ENCODE assay signal across 9 mouse cellular contexts in the genomic region with DNA sequence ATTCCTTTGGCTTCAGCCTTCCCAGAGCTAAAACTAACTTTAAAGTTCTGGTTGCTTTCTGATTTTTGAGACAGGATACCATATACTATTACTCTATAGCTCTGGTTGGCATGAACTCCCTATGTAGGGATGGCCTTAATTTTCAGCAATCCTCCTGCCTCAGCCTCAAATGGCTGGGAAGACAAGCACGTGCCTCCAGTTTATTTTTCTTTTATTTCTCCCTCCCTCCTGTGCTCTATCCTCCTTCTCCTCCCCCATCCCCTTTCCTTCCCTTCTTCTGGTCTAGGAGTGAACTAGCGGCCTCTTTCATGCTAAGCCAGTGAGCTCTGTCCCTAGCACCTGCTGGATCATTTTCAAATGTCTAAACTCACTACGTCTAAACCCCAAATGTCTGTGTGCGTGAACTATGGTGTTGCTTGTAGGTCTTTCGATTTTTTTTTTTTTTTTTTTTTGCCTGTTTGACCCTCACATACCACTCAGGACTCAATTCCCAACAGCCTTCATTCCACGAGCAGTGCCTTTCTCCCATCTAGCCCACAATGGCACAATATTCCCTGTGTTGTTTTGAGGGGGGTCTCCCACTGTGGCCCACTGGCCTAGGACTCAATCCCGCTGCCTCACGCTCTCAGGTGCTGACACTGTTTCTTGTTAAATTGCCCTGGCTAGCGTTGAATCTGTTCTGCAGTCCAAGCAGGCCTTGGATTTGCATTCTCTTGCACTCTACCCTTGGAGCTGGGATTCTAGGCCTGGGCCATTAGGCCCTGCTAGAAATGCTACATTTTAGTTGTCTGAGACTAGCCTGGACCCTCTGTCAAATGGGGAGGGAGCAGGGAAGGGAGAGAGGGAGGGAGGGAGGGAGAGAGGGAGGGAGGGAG. TPM values are rescaled to one million over a fixed set of nuclear protein-coding genes. Genes with fewer than 3 reads are reported as not detected.
A peak's percentile ranks its signal among the peaks of the same experiment; 100 is the strongest.
DNase-seq lines count a peak whose midpoint lies in the region; ATAC-seq and TF ChIP-seq lines count a peak whose summit lies in the region.
"Had no signal": no experiment of that assay in that cellular context is flagged by ENCODE, and none has a peak within 500 bp of the region (broad histone marks: within the 10 kb centered on the region; RNA-seq: fewer than 3 reads in every experiment).

No protein-coding gene starts in this region.

- no peaks in the 10 kb centered on the region for H3K36me3 ChIP-seq in kidney, adult 2 months (ENCODE audit: control insufficient read depth, insufficient read depth, low read length)
- no peaks in the 10 kb centered on the region for H3K36me3 ChIP-seq in hindbrain, embryonic 12.5 days
- H3K36me3 ChIP-seq in midbrain, embryonic 14.5 days (ENCODE audit: control insufficient read depth, insufficient read depth, low read length): no peaks in the 10 kb centered on the region

- no peaks in the 10 kb centered on the region for H3K27me3 ChIP-seq in kidney, adult 2 months (replicated peaks; ENCODE audit: control insufficient read depth, insufficient read depth, low read length)
- H3K27me3 ChIP-seq in hindbrain, embryonic 12.5 days: no peaks in the 10 kb centered on the region; the same call in 1 of the 2 replicates
- no peaks in the 10 kb centered on the region for H3K27me3 ChIP-seq in midbrain, embryonic 14.5 days (ENCODE audit: control insufficient read depth, insufficient read depth, low read length)

- WGBS in kidney, adult 2 months: 72% methylated on average over 9 of the region's 9 CpGs
- 50% methylated on average over 9 of the region's 9 CpGs for WGBS in hindbrain, embryonic 12.5 days
- 42% methylated on average over 9 of the region's 9 CpGs for WGBS in midbrain, embryonic 14.5 days

- TF ChIP-seq CTCF in kidney, adult 2 months (conservative IDR thresholded peaks at IDR 0.05; ENCODE audit: insufficient read depth, insufficient read length, low read depth, low read length): no peak
- TF ChIP-seq CTCF in bone marrow macrophage, adult 2 months (IDR thresholded peaks at IDR 0.05; ENCODE audit: low read depth, low read length): no peak

- no peaks in the 10 kb centered on the region for H3K9me3 ChIP-seq in hindbrain, embryonic 12.5 days (replicated peaks)
- no peaks in the 10 kb centered on the region for H3K9me3 ChIP-seq in midbrain, embryonic 14.5 days (ENCODE audit: control insufficient read depth, low read length)

- H3K4me2 ChIP-seq in hindbrain, embryonic 12.5 days (replicated peaks): peak overlapping the region; percentile 73
- H3K4me2 ChIP-seq in midbrain, embryonic 14.5 days (ENCODE audit: low read length): peak overlapping the region; percentile 94

- no peak overlapping the region for H3K27ac ChIP-seq in kidney, adult 2 months (ENCODE audit: insufficient read depth, low read depth, low read length)
- H3K27ac ChIP-seq in bone marrow macrophage, adult 2 months (ENCODE audit: insufficient read depth, low read depth, low read length): peak overlapping the region; percentile 8
- no peak overlapping the region for H3K27ac ChIP-seq in hindbrain, embryonic 12.5 days
- H3K27ac ChIP-seq in midbrain, embryonic 14.5 days (replicated peaks; ENCODE audit: low read depth, low read length): no peak overlapping the region

- ATAC-seq in hindbrain, embryonic 12.5 days (ENCODE audit: low FRiP score): no peak
- no peak for ATAC-seq in midbrain, embryonic 14.5 days (ENCODE audit: low FRiP score, low TSS enrichment)

- no peak for DNase-seq in kidney, adult 2 months
- no peak for DNase-seq in kidney, postnatal 36 days
- no peak for DNase-seq in midbrain, embryonic 14.5 days
- no peak for DNase-seq in retina, postnatal 1 day
- DNase-seq in left cerebral cortex, adult 18-20 months (ENCODE audit: low spot score in 2 of 2): no peak
- no peak for DNase-seq in layer of hippocampus, adult 11-12 months (ENCODE audit: low spot score)

- peak overlapping the region; percentile 72; the same call in 1 of the 2 replicates for H3K9ac ChIP-seq in hindbrain, embryonic 12.5 days
- peak overlapping the region; percentile 71; the same call in 1 of the 2 replicates for H3K9ac ChIP-seq in midbrain, embryonic 14.5 days (replicated peaks; ENCODE audit: low read length)

- H3K4me3 ChIP-seq in kidney, adult 2 months (ENCODE audit: insufficient read depth, low read depth, low read length): peak overlapping the region; percentile 74
- H3K4me3 ChIP-seq in bone marrow macrophage, adult 2 months (ENCODE audit: insufficient read depth, low read length): peak overlapping the region; percentile 67
- peak overlapping the region; percentile 65 for H3K4me3 ChIP-seq in hindbrain, embryonic 12.5 days
- peak overlapping the region; percentile 67 for H3K4me3 ChIP-seq in midbrain, embryonic 14.5 days (replicated peaks; ENCODE audit: low read depth, low read length)

- H3K4me1 ChIP-seq in kidney, adult 2 months (ENCODE audit: control insufficient read depth, insufficient read depth, low read length): peaks cover 25% of the 10 kb centered on the region
- peaks cover 18% of the 10 kb centered on the region for H3K4me1 ChIP-seq in bone marrow macrophage, adult 2 months (ENCODE audit: control insufficient read depth, insufficient read depth, low read length)
- H3K4me1 ChIP-seq in hindbrain, embryonic 12.5 days: peaks cover 37% of the 10 kb centered on the region
- peaks cover 29% of the 10 kb centered on the region for H3K4me1 ChIP-seq in midbrain, embryonic 14.5 days (ENCODE audit: control insufficient read depth, insufficient read depth, low read length)

- no peak for TF ChIP-seq POLR2A in kidney, adult 2 months (IDR thresholded peaks at IDR 0.05; ENCODE audit: low read depth, low read length)
- TF ChIP-seq POLR2A in bone marrow macrophage, adult 2 months (IDR thresholded peaks at IDR 0.05; ENCODE audit: borderline replicate concordance, low read depth, low read length): no peak

RNA-seq across cellular contexts. Expression of a gene that starts 5.0 kb away (rescaled TPM):
- polyA plus RNA-seq in kidney, adult 2 months (2012; rRNA removed): 14.8 and 15.6 TPM in 2 replicates
- 30.5 and 36.9 TPM in 2 replicates for polyA plus RNA-seq in bone marrow macrophage, adult 2 months (2012; ENCODE audit: insufficient read depth, insufficient read length, missing spikeins)
- polyA plus RNA-seq in hindbrain, embryonic 12.5 days (2016; fragmentation: Nextera tagmentation; extraction: Ambion mirVana): 15.8 and 16.6 TPM in 2 replicates
- 17.3 and 20.1 TPM in 2 replicates for polyA plus RNA-seq in midbrain, embryonic 14.5 days (2014; fragmentation: Nextera tagmentation; extraction: Ambion mirVana)
- total RNA-seq in left cerebral cortex, adult 18-20 months (2021): 10 to 100 TPM; 35.2 to 38.0 TPM

RNA-seq across cellular contexts. Expression of a gene that starts 6.1 kb away (rescaled TPM):
- polyA plus RNA-seq in kidney, adult 2 months (2012; rRNA removed): 41.7 and 48.0 TPM in 2 replicates
- polyA plus RNA-seq in bone marrow macrophage, adult 2 months (2012; ENCODE audit: insufficient read depth, insufficient read length, missing spikeins): 9.8 and 14.6 TPM in 2 replicates
- 39.4 and 45.1 TPM in 2 replicates for polyA plus RNA-seq in hindbrain, embryonic 12.5 days (2016; fragmentation: Nextera tagmentation; extraction: Ambion mirVana)
- 28.0 and 36.5 TPM in 2 replicates for polyA plus RNA-seq in midbrain, embryonic 14.5 days (2014; fragmentation: Nextera tagmentation; extraction: Ambion mirVana)
- 10 to 100 TPM; 23.6 to 26.8 TPM for total RNA-seq in left cerebral cortex, adult 18-20 months (2021)

RNA-seq across cellular contexts. Expression of a gene that starts 19.0 kb away (rescaled TPM):
- 1.7 TPM in 2 replicates for polyA plus RNA-seq in kidney, adult 2 months (2012; rRNA removed)
- 52.8 and 53.9 TPM in 2 replicates for polyA plus RNA-seq in bone marrow macrophage, adult 2 months (2012; ENCODE audit: insufficient read depth, insufficient read length, missing spikeins)
- polyA plus RNA-seq in hindbrain, embryonic 12.5 days (2016; fragmentation: Nextera tagmentation; extraction: Ambion mirVana): 95.5 and 100 TPM in 2 replicates
- 14.6 and 29.6 TPM in 2 replicates for polyA plus RNA-seq in midbrain, embryonic 14.5 days (2014; fragmentation: Nextera tagmentation; extraction: Ambion mirVana)
- total RNA-seq in left cerebral cortex, adult 18-20 months (2021): under 1 TPM in 1 of 2 experiments, not detected in 1; 0.30 TPM
- total RNA-seq: layer of hippocampus, adult 18-20 months had no signal

RNA-seq across cellular contexts. Expression of a gene that starts 23.8 kb away (rescaled TPM):
- 102 and 106 TPM in 2 replicates for polyA plus RNA-seq in kidney, adult 2 months (2012; rRNA removed)
- polyA plus RNA-seq in bone marrow macrophage, adult 2 months (2012; ENCODE audit: insufficient read depth, insufficient read length, missing spikeins): 76.6 and 79.4 TPM in 2 replicates
- polyA plus RNA-seq in hindbrain, embryonic 12.5 days (2016; fragmentation: Nextera tagmentation; extraction: Ambion mirVana): 140 and 159 TPM in 2 replicates
- 258 and 260 TPM in 2 replicates for polyA plus RNA-seq in midbrain, embryonic 14.5 days (2014; fragmentation: Nextera tagmentation; extraction: Ambion mirVana)
- 1,000 to 10,000 TPM; 1,053 to 1,091 TPM for total RNA-seq in left cerebral cortex, adult 18-20 months (2021)

RNA-seq across cellular contexts. Expression of a gene that starts 30.5 kb away (rescaled TPM):
- polyA plus RNA-seq in kidney, adult 2 months (2012; rRNA removed): 13.5 and 14.7 TPM in 2 replicates
- polyA plus RNA-seq in bone marrow macrophage, adult 2 months (2012; ENCODE audit: insufficient read depth, insufficient read length, missing spikeins): 24.7 and 35.9 TPM in 2 replicates
- 9.8 and 11.6 TPM in 2 replicates for polyA plus RNA-seq in hindbrain, embryonic 12.5 days (2016; fragmentation: Nextera tagmentation; extraction: Ambion mirVana)
- 9.3 and 13.1 TPM in 2 replicates for polyA plus RNA-seq in midbrain, embryonic 14.5 days (2014; fragmentation: Nextera tagmentation; extraction: Ambion mirVana)
- total RNA-seq in left cerebral cortex, adult 18-20 months (2021): 100 to 1,000 TPM; 129 to 133 TPM
